Mouse (Mus musculus) erythroblast, embryonic 14.5 days (primary cell): ENCODE measurements around the gene Frk.

Experiments used
- GATA1 ChIP-seq: IDR thresholded peaks from 2 replicates; pipeline ENCODE4 v1.6.1; 2012; ENCODE audit warnings: low read length, inconsistent platforms, mixed read lengths
- TAL1 ChIP-seq: IDR thresholded peaks from 3 replicates; pipeline ENCODE4 v1.6.1; 2012; ENCODE audit warnings: low read length, inconsistent platforms, mixed read lengths

DNA sequence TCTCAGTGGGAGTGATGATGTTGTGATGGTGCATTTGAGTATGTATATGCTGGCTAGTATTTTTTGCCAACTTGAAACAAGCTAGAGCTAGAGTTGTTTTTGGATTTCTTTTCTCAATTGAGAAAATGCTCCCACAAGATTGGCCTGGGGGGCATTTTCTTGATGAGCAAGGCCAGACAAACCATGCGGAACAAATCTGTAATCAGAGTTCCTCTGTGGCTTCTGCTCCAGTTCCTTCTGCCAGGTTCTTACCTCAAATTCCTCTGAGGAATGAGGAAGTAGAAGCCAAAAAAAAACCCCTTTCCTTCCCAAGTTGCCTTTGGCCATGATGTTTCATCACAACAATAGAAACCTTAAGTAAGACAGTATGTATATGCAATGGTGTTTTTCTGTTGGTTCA lies 49.3 kb downstream of the Frk start:
- TF ChIP-seq TAL1 (no peak), GATA1 (no peak)
